Mouse (Mus musculus): ENCODE data around the gene Hook2. TPM values are rescaled to one million over a fixed set of nuclear protein-coding genes. Genes with fewer than 3 reads are reported as not detected.

The Hook2 gene
- 7.0 TPM for polyA plus RNA-seq (2012; fragmentation: generic; extraction: Trizol)
- long read RNA-seq, experiment 1, transcript Hook2-201 (22 exons, 2,580 nt), result major isoform, 11 of 24 reads
- long read RNA-seq, experiment 1, partial matches to known transcripts, result 1 of 24 reads
- long read RNA-seq, experiment 1, other reads (novel, unspliced or antisense), result 12 of 24 reads
- long read RNA-seq, experiment 2, transcript Hook2-201 (22 exons, 2,580 nt), result major isoform, 144 of 229 reads
- long read RNA-seq, experiment 2, partial matches to known transcripts, result 7 of 229 reads
- long read RNA-seq, experiment 2, other reads (novel, unspliced or antisense), result 78 of 229 reads

GRCm38 (mm10) chr8:84990349-84990748, at the start of gene Hook2:
TSS of gene Hook2 (plus strand) at chr8:84990603.
- Histone ChIP-seq H3K4me3 (ENCODE audit: insufficient read depth, poor library complexity, severe bottlenecking) (peak within 1 kb of the TSS; percentile 35), H3K27me3 (ENCODE audit: control insufficient read depth, insufficient read depth, insufficient read length) (no peaks in the 10 kb centered on the region), H3K36me3 (ENCODE audit: control insufficient read depth, insufficient read depth) (no peaks in the 10 kb centered on the region), H3K79me3 (ENCODE audit: low read depth) (no peaks in the 10 kb centered on the region), H3K79me2 (ENCODE audit: control insufficient read depth, insufficient read depth) (no peaks in the 10 kb centered on the region), H3ac (ENCODE audit: control insufficient read depth, insufficient read length, low read depth) (peak within 1 kb of the TSS; percentile 79)
- TF ChIP-seq USF1 (IDR thresholded peaks at IDR 0.05; ENCODE audit: low read depth) (peak; percentile 97), MYOD1 (IDR thresholded peaks at IDR 0.05; ENCODE audit: control insufficient read depth, insufficient read length, low read depth) (no peak), CEBPB (IDR thresholded peaks at IDR 0.05; ENCODE audit: low read depth) (no peak), MYOG (IDR thresholded peaks at IDR 0.05; ENCODE audit: control insufficient read depth, extremely low read depth, insufficient read length) (no peak), MAX (IDR thresholded peaks at IDR 0.05) (peak; percentile 27), CTCF (IDR thresholded peaks at IDR 0.05; ENCODE audit: control insufficient read depth, insufficient read depth, insufficient read length) (peak; percentile 92), FOSL1 (IDR thresholded peaks at IDR 0.05; ENCODE audit: insufficient read depth, low read length, poor library complexity, severe bottlenecking) (no peak)

GRCm38 (mm10) chr8:84943699-84944098, 46.7 kb upstream of the Hook2 start:
- H3K36me3 ChIP-seq (ENCODE audit: control insufficient read depth, insufficient read depth), result no peaks in the 10 kb centered on the region
- no peak overlapping the region for H3ac ChIP-seq (ENCODE audit: control insufficient read depth, insufficient read length, low read depth)
- H3K4me3 ChIP-seq (ENCODE audit: insufficient read depth, poor library complexity, severe bottlenecking), result no peak overlapping the region
- TF ChIP-seq CTCF (IDR thresholded peaks at IDR 0.05; ENCODE audit: control insufficient read depth, insufficient read depth, insufficient read length) (no peak), MYOG (IDR thresholded peaks at IDR 0.05; ENCODE audit: control insufficient read depth, extremely low read depth, insufficient read length) (no peak), FOSL1 (IDR thresholded peaks at IDR 0.05; ENCODE audit: insufficient read depth, low read length, poor library complexity, severe bottlenecking) (no peak), MAX (IDR thresholded peaks at IDR 0.05) (no peak), CEBPB (IDR thresholded peaks at IDR 0.05; ENCODE audit: low read depth) (no peak), USF1 (IDR thresholded peaks at IDR 0.05; ENCODE audit: low read depth) (no peak), MYOD1 (IDR thresholded peaks at IDR 0.05; ENCODE audit: control insufficient read depth, insufficient read length, low read depth) (no peak)
- H3K79me2 ChIP-seq (ENCODE audit: control insufficient read depth, insufficient read depth), result no peaks in the 10 kb centered on the region
- H3K79me3 ChIP-seq (ENCODE audit: low read depth), result no peaks in the 10 kb centered on the region
- peaks cover 30% of the 10 kb centered on the region for H3K27me3 ChIP-seq (ENCODE audit: control insufficient read depth, insufficient read depth, insufficient read length)

- Histone ChIP-seq H3K79me3 (ENCODE audit: low read depth) (no peaks in the 10 kb centered on the region), H3K79me2 (ENCODE audit: control insufficient read depth, insufficient read depth) (no peaks in the 10 kb centered on the region), H3K36me3 (ENCODE audit: control insufficient read depth, insufficient read depth) (no peaks in the 10 kb centered on the region), H3ac (ENCODE audit: control insufficient read depth, insufficient read length, low read depth) (no peak overlapping the region), H3K4me3 (ENCODE audit: insufficient read depth, poor library complexity, severe bottlenecking) (no peak overlapping the region), H3K27me3 (ENCODE audit: control insufficient read depth, insufficient read depth, insufficient read length) (peaks cover 31% of the 10 kb centered on the region)
- TF ChIP-seq MYOD1 (IDR thresholded peaks at IDR 0.05; ENCODE audit: control insufficient read depth, insufficient read length, low read depth) (no peak), CTCF (IDR thresholded peaks at IDR 0.05; ENCODE audit: control insufficient read depth, insufficient read depth, insufficient read length) (no peak), FOSL1 (IDR thresholded peaks at IDR 0.05; ENCODE audit: insufficient read depth, low read length, poor library complexity, severe bottlenecking) (no peak), USF1 (IDR thresholded peaks at IDR 0.05; ENCODE audit: low read depth) (no peak), CEBPB (IDR thresholded peaks at IDR 0.05; ENCODE audit: low read depth) (no peak), MAX (IDR thresholded peaks at IDR 0.05) (no peak), MYOG (IDR thresholded peaks at IDR 0.05; ENCODE audit: control insufficient read depth, extremely low read depth, insufficient read length) (no peak)
These were observed 45.8 kb upstream of the Hook2 start for GRCm38 (mm10) chr8:84944478-84945160.

GRCm38 (mm10) chr8:84945235-84945632, 45.2 kb upstream of the Hook2 start:
- no peaks in the 10 kb centered on the region for H3K36me3 ChIP-seq (ENCODE audit: control insufficient read depth, insufficient read depth)
- H3K4me3 ChIP-seq (ENCODE audit: insufficient read depth, poor library complexity, severe bottlenecking), result no peak overlapping the region
- no peak for TF ChIP-seq FOSL1 (IDR thresholded peaks at IDR 0.05; ENCODE audit: insufficient read depth, low read length, poor library complexity, severe bottlenecking)
- TF ChIP-seq CTCF (IDR thresholded peaks at IDR 0.05; ENCODE audit: control insufficient read depth, insufficient read depth, insufficient read length), result no peak
- TF ChIP-seq MYOG (IDR thresholded peaks at IDR 0.05; ENCODE audit: control insufficient read depth, extremely low read depth, insufficient read length), result no peak
- TF ChIP-seq MYOD1 (IDR thresholded peaks at IDR 0.05; ENCODE audit: control insufficient read depth, insufficient read length, low read depth), result no peak
- TF ChIP-seq USF1 (IDR thresholded peaks at IDR 0.05; ENCODE audit: low read depth), result no peak
- TF ChIP-seq MAX (IDR thresholded peaks at IDR 0.05), result no peak
- TF ChIP-seq CEBPB (IDR thresholded peaks at IDR 0.05; ENCODE audit: low read depth), result no peak
- H3K79me3 ChIP-seq (ENCODE audit: low read depth), result no peaks in the 10 kb centered on the region
- H3K79me2 ChIP-seq (ENCODE audit: control insufficient read depth, insufficient read depth), result no peaks in the 10 kb centered on the region
- H3K27me3 ChIP-seq (ENCODE audit: control insufficient read depth, insufficient read depth, insufficient read length), result peaks cover 37% of the 10 kb centered on the region
- H3ac ChIP-seq (ENCODE audit: control insufficient read depth, insufficient read length, low read depth), result no peak overlapping the region

- Histone ChIP-seq H3K36me3 (ENCODE audit: control insufficient read depth, insufficient read depth) (no peaks in the 10 kb centered on the region), H3ac (ENCODE audit: control insufficient read depth, insufficient read length, low read depth) (peak overlapping the region; percentile 24)
These were observed 44.5 kb upstream of the Hook2 start for GRCm38 (mm10) chr8:84945633-84946527.

More at GRCm38 (mm10) chr8:84945633-84946527, 44.5 kb upstream of the Hook2 start:
- Histone ChIP-seq H3K4me3 (ENCODE audit: insufficient read depth, poor library complexity, severe bottlenecking) (no peak overlapping the region), H3K79me3 (ENCODE audit: low read depth) (no peaks in the 10 kb centered on the region), H3K79me2 (ENCODE audit: control insufficient read depth, insufficient read depth) (no peaks in the 10 kb centered on the region), H3K27me3 (ENCODE audit: control insufficient read depth, insufficient read depth, insufficient read length) (peaks cover 42% of the 10 kb centered on the region)
- TF ChIP-seq MAX (IDR thresholded peaks at IDR 0.05) (no peak), CEBPB (IDR thresholded peaks at IDR 0.05; ENCODE audit: low read depth) (no peak), FOSL1 (IDR thresholded peaks at IDR 0.05; ENCODE audit: insufficient read depth, low read length, poor library complexity, severe bottlenecking) (no peak), MYOG (IDR thresholded peaks at IDR 0.05; ENCODE audit: control insufficient read depth, extremely low read depth, insufficient read length) (no peak), USF1 (IDR thresholded peaks at IDR 0.05; ENCODE audit: low read depth) (no peak), CTCF (IDR thresholded peaks at IDR 0.05; ENCODE audit: control insufficient read depth, insufficient read depth, insufficient read length) (no peak)

Data from C2C12 (cell line).